Mouse (Mus musculus): ENCODE results near the gene Tasp1.

- no peak for TF ChIP-seq POLR2A (IDR thresholded peaks at IDR 0.05; ENCODE audit: borderline replicate concordance, extremely low read depth, low read depth, low read length)
- no peak for TF ChIP-seq CTCF (IDR thresholded peaks at IDR 0.05; ENCODE audit: insufficient read depth, low read length)
These were observed 244.8 kb downstream of the Tasp1 start for GRCm38 (mm10) chr2:139821589-139822378.
